Mouse (Mus musculus) embryonic facial prominence, embryonic 10.5 days (tissue): ENCODE measurements around the gene Gcnt1. TPM values are rescaled to one million over a fixed set of nuclear protein-coding genes. Genes with fewer than 3 reads are reported as not detected.

Source experiments
- DNase-seq: peaks from one replicate; pipeline ENCODE4 v3.0.0-alpha.2; 2017; ENCODE audit warnings: low spot score
- H3K27ac ChIP-seq: fragments of 300-500 bp; sonication (generic); replicated peaks from 2 replicates; pipeline ENCODE4 v1.5.1; 2016; ENCODE audit warnings: mild to moderate bottlenecking
- H3K27me3 ChIP-seq: fragments of 300-500 bp; sonication (generic); replicated peaks from 2 replicates; pipeline ENCODE4 v1.6.1; 2016; ENCODE audit warnings: low read depth, mild to moderate bottlenecking; ENCODE audit not compliant: poor library complexity, severe bottlenecking
- H3K36me3 ChIP-seq: fragments of 300-500 bp; sonication (generic); replicated peaks from 2 replicates; pipeline ENCODE4 v1.6.1; 2016; ENCODE audit warnings: mild to moderate bottlenecking, moderate library complexity
- H3K4me1 ChIP-seq: fragments of 300-500 bp; sonication (generic); 2 replicates; pipeline ENCODE4 v1.6.1; 2016
- H3K4me3 ChIP-seq: fragments of 300-500 bp; sonication (generic); 2 replicates; pipeline ENCODE4 v1.5.1; 2016; ENCODE audit warnings: mild to moderate bottlenecking, moderate library complexity
- H3K9me3 ChIP-seq: fragments of 300-500 bp; sonication (generic); 2 replicates; pipeline ENCODE4 v1.6.1; 2016; ENCODE audit warnings: mild to moderate bottlenecking
- WGBS: fragments of 180-500 bp; shearing (Covaris S2); methylation state at CpG from one replicate; pipeline ENCODE4 v1.1.7; 2016; 5-methylcytosine and 5-hydroxymethylcytosine counted together
- polyA plus RNA-seq: library from polyadenylated mRNA; unstranded; fragments of >200 nt; fragmentation: Nextera tagmentation; extraction: Ambion mirVana; gene quantifications from 2 replicates; pipeline ENCODE4 v1.2.1, GENCODE M21; 2016

The Gcnt1 gene
- polyA plus RNA-seq, result 3.0 and 3.7 TPM in 2 replicates

DNA sequence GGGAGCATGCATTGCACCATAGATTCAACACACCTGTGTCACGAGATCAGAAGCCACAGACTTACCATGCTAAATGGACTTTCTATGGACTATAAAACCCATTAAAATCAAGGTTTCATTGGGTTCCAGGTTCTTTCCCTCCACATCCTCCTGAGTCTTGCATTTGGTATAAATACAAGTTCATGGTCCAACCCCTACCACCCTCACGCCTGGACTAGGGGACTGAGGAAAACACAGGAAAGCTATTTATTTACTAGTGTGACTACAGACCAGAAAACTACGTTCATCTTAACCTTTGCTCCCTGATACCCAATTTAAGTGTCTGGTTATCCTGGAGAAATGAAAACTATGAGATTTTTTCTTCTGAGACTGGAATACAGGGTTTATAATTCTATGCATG lies at the start of gene Gcnt1:
TSS of gene Gcnt1 (minus strand) at position 144 of the 400 bp plus-strand sequence.
- H3K4me3 ChIP-seq, result no peak within 1 kb of the TSS
- H3K9me3 ChIP-seq, result no peaks in the 10 kb centered on the region
- 88% methylated on average over 3 of the region's 3 CpGs for WGBS
- H3K4me1 ChIP-seq, result no peaks in the 10 kb centered on the region
- no peak within 1 kb of the TSS for H3K27ac ChIP-seq
- DNase-seq, result no peak
- no peaks in the 10 kb centered on the region for H3K36me3 ChIP-seq
- H3K27me3 ChIP-seq, result no peaks in the 10 kb centered on the region

DNA sequence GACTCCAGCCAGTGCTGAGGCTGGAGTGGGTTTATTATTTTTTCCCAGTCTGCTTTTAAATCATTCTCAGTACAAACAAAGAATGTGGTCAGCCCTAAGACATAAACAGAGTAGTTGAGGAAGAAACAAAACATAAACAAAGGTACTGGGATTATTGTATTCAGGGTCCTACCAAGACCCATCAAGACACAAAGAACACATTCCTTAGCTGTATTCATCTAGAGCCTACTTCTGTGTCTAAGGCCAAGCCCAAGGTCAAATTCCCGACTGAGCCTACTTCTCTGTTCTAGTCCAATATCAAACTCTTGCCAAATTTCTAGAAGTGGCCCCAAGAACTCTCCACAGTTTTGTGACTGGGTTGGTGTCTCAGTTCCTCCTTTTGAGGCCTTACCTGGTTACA lies 45.2 kb upstream of the Gcnt1 start:
- H3K36me3 ChIP-seq, result no peaks in the 10 kb centered on the region
- no peak overlapping the region for H3K27ac ChIP-seq
- no peak for DNase-seq
- WGBS, result 79% methylated on average over 1 of the region's 1 CpGs
- no peaks in the 10 kb centered on the region for H3K27me3 ChIP-seq
- H3K4me3 ChIP-seq, result no peak overlapping the region
- no peaks in the 10 kb centered on the region for H3K9me3 ChIP-seq
- no peaks in the 10 kb centered on the region for H3K4me1 ChIP-seq

DNA sequence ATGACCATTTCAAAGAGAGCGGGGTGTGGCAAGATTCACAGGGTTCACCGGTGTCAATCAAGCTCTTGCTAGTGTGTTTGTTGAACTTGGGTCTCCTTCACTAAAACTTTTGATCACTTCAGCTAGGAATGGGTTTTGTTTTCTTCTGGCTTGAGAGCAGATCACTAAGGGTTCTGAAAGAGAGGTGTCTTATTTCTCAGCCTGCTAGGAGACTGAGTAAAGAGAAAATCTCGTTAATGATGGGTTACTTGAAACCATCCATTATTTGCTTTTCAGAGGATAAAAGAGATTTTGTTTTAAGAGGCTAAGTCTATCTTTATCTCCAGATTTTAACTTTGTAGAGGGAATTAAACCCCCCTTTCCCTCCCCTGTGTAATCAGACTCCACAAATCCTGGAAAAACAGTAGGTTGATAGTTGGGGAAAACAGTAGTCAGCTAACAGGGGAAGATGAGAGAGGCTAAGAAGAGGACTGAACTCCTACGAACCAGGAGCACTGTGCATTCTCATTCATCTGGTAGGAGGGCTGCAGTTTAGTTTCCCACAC lies 40.3 kb upstream of the Gcnt1 start:
- 46% methylated on average over 4 of the region's 4 CpGs for WGBS
- Histone ChIP-seq H3K9me3 (no peaks in the 10 kb centered on the region), H3K27me3 (no peaks in the 10 kb centered on the region), H3K36me3 (no peaks in the 10 kb centered on the region), H3K4me3 (no peak overlapping the region), H3K4me1 (no peaks in the 10 kb centered on the region), H3K27ac (no peak overlapping the region)
- no peak for DNase-seq

DNA sequence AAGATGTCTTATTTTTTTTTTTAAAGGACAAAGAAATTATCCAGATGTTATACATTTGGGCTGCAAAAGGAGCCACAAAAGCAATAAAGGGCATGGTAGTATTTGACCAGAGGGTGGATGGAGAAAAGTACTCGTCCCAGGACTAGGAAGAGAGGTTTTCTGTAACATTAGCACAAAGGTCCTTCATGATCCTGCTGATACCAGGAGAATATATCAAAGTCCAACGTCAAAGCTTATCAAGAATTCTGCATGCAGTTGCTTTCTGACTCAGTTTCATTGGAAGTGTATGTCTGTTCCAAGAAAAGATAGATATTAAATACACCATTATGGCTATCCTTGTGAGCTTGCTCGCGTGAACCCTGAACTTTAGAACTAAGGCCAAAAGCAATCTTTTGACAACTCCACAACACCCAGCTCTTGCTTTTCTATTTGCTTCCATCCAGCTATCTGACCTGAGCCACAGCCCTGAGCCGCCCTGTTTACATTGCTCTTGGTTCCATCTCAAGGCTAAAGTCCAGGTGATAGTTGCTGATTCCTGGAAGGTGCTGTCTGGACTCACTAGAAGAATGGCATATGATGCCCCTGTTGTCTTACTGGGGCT lies 37.9 kb upstream of the Gcnt1 start:
- no peak for DNase-seq
- 86% methylated on average over 5 of the region's 5 CpGs for WGBS
- H3K27ac ChIP-seq, result no peak overlapping the region
- H3K27me3 ChIP-seq, result no peaks in the 10 kb centered on the region
- H3K9me3 ChIP-seq, result peaks cover 9% of the 10 kb centered on the region; the same call in 1 of the 2 replicates
- no peaks in the 10 kb centered on the region for H3K4me1 ChIP-seq
- H3K36me3 ChIP-seq, result no peaks in the 10 kb centered on the region
- H3K4me3 ChIP-seq, result no peak overlapping the region

DNA sequence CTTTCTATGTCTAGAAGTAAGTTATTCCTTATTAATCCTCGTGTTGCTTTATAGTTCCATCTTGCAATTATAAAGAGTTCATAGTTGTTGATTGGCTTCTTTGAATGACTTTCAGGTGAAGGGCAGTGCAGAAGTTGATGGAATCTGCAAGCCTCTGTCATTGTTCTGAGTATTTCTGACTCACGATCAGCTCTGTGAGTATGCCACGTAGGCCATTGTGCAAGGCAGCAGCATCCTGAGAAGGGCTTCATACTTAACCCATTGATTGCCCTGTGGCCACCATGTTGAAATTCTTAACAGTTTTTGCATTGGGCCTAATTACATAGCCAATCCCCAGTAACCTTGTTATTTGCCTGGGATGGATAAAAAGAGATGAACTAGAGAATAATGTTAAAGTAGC lies 36.7 kb upstream of the Gcnt1 start:
- 67% methylated on average over 3 of the region's 3 CpGs for WGBS
- DNase-seq, result no peak

DNA sequence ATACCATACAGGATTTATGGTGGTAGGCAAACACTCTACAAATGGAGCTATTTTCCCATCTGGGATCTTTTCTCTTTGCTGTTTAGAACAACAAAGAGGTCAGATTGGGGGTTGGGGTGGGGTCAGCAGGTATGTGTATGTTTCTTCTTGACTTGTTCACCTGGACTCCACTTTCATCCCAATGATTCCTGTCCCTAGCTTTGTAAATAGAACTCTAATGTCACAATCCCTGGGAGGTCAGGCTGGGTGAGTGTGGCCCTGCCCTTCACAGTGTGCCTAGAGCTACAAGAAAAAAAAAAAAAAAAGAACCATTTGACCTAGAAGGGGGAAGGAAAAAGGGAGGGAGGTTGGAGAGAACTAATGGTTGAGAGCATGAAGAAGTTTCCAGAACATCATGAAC lies 35.9 kb upstream of the Gcnt1 start:
- H3K36me3 ChIP-seq, result no peaks in the 10 kb centered on the region
- H3K27ac ChIP-seq, result no peak overlapping the region
- H3K4me1 ChIP-seq, result no peaks in the 10 kb centered on the region
- H3K4me3 ChIP-seq, result no peak overlapping the region
- H3K9me3 ChIP-seq, result peaks cover 9% of the 10 kb centered on the region; the same call in 1 of the 2 replicates
- DNase-seq, result no peak
- H3K27me3 ChIP-seq, result no peaks in the 10 kb centered on the region

More for the DNA sequence above, 36.7 kb upstream of the Gcnt1 start:
- H3K9me3 ChIP-seq, result peaks cover 9% of the 10 kb centered on the region; the same call in 1 of the 2 replicates
- no peak overlapping the region for H3K4me3 ChIP-seq
- H3K27me3 ChIP-seq, result no peaks in the 10 kb centered on the region
- no peaks in the 10 kb centered on the region for H3K36me3 ChIP-seq
- H3K27ac ChIP-seq, result no peak overlapping the region
- no peaks in the 10 kb centered on the region for H3K4me1 ChIP-seq

DNA sequence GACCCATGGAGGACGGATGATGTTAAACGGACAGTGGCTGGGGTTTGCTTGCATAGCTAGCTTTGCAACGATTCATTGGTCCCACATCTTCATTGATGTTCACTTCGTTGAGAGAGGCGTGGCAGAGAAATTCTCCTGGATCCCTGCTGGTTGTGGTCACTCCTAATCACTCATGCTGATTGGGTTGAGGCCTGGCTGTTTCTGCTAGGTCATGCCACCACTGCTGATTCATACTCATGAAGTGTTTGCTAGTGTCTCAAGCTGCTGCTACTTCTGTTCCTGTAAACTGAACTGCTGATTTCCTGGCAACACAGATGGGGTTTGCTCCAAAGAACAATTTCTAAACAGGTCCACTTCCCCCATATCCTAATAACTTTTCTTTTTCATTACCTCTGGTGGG lies 34.2 kb upstream of the Gcnt1 start:
- no peaks in the 10 kb centered on the region for H3K4me1 ChIP-seq
- DNase-seq, result no peak

DNA sequence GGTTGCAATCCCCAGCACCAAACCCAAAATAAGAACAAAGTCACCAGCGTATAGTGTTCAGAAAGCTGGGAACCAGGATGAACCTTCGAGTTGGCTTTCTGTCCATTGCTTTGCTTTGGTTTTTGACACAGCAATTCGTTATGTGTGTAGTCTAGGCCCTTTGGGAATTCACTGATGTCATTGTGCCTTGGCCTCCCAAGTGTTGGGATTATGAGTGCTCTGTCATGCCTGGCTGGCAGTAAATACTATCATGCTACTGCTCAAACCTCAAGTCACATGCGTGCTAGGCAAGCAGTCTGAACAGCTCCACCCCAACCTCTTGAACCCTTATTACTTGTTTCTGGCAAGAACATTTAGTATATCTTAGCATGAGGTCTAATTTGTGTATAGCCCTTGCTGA lies 30.5 kb upstream of the Gcnt1 start:
- H3K4me3 ChIP-seq, result no peak overlapping the region
- peaks cover 28% of the 10 kb centered on the region for H3K36me3 ChIP-seq
- WGBS, result 90% methylated on average over 4 of the region's 4 CpGs

More for the DNA sequence above, 34.2 kb upstream of the Gcnt1 start:
- H3K9me3 ChIP-seq, result peaks cover 9% of the 10 kb centered on the region; the same call in 1 of the 2 replicates
- H3K4me3 ChIP-seq, result no peak overlapping the region
- 91% methylated on average over 5 of the region's 5 CpGs for WGBS
- no peaks in the 10 kb centered on the region for H3K36me3 ChIP-seq
- H3K27ac ChIP-seq, result no peak overlapping the region
- H3K27me3 ChIP-seq, result no peaks in the 10 kb centered on the region

DNA sequence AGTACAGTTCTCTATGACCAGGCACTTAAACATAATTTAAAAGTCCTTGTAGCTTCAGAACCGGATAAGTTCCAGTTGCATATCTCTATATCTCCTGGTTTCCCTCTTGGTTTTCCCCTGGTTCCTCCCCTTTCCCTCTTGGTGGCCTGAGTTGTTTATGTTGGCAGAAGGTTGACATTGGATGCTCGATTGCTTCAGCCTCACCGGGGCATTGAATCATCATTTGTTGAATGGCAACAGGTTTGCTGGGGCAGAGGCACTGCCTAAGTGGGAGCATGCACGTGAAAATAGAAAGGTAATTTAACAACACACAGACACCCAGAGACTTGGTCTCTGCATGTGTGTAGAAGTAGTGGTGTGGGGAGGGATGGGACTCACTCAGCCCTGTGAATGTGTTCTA lies 27.9 kb upstream of the Gcnt1 start:
- no peak overlapping the region for H3K27ac ChIP-seq
- 90% methylated on average over 4 of the region's 4 CpGs for WGBS
- DNase-seq, result no peak
- H3K36me3 ChIP-seq, result peaks cover 50% of the 10 kb centered on the region
- no peak overlapping the region for H3K4me3 ChIP-seq
- no peaks in the 10 kb centered on the region for H3K4me1 ChIP-seq
- H3K27me3 ChIP-seq, result no peaks in the 10 kb centered on the region
- H3K9me3 ChIP-seq, result no peaks in the 10 kb centered on the region

More for the DNA sequence above, 30.5 kb upstream of the Gcnt1 start:
- H3K27me3 ChIP-seq, result no peaks in the 10 kb centered on the region
- peaks cover 9% of the 10 kb centered on the region; the same call in 1 of the 2 replicates for H3K9me3 ChIP-seq
- DNase-seq, result no peak
- no peak overlapping the region for H3K27ac ChIP-seq
- H3K4me1 ChIP-seq, result no peaks in the 10 kb centered on the region

DNA sequence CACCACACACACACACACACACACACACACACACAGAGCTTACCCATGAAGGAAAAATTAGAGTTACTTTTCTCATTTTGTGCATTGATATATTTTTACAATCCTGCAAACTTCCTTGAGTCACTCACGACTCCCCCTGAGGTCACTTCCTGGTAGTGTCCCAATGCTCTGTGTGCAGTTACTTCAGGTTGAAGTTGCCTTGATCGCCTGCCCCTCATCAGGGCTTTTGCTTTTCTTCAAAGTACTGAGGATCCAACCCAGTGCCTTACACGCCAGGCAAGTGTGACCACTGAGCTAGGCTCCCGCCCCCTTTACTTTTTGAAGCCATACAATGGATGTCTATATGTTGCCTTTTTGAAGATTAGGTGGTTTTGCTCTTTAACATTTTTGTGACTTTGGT lies 27.3 kb upstream of the Gcnt1 start:
- no peaks in the 10 kb centered on the region for H3K27me3 ChIP-seq
- WGBS, result 89% methylated on average over 4 of the region's 4 CpGs
- H3K27ac ChIP-seq, result no peak overlapping the region
- H3K9me3 ChIP-seq, result no peaks in the 10 kb centered on the region
- peaks cover 4% of the 10 kb centered on the region; the same call in 1 of the 2 replicates for H3K4me1 ChIP-seq
- DNase-seq, result no peak
- H3K4me3 ChIP-seq, result no peak overlapping the region
- peaks cover 50% of the 10 kb centered on the region for H3K36me3 ChIP-seq

DNA sequence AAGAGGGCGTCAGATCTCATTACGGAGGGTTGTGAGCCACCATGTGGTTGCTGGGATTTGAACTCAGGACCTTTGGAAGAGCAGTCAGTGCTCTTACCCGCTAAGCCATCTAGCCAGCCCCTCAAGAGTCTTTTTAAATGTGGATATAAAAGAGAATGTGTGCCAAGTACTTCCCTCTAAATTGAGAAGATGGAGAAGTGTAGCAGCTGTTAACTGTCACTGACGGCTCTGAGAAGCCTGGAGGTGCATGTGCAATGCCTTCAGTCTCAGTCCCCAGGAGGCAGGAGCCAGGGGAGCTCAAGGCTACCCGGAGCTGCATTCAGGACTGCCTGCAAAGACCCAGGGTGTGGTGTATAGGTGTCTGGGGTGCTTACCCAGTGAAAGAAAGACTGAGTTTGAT lies 25.3 kb upstream of the Gcnt1 start:
- Histone ChIP-seq H3K27ac (no peak overlapping the region), H3K27me3 (peaks cover 5% of the 10 kb centered on the region), H3K4me1 (peaks cover 15% of the 10 kb centered on the region), H3K36me3 (peaks cover 50% of the 10 kb centered on the region), H3K4me3 (no peak overlapping the region), H3K9me3 (no peaks in the 10 kb centered on the region)
- WGBS, result 84% methylated on average over 5 of the region's 5 CpGs
- DNase-seq, result no peak

DNA sequence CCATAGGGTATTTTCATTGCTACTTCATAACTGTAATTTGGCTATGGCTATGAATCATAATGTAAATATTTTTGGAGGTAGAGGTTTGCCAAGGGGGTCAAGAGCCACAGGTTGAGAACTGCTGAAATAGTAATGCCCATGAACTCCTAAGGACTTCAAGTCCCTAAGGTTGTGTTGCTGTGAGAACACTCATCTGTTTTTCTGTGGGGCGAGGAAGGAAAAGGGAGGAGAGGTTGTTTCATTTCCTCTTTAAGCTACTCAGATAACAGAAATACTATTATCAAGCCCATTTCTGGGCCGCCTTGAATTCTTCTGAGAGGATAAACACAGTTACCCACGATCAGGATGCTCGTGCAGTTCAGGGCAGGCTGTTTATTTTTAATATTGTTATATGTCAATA lies 24.2 kb upstream of the Gcnt1 start:
- no peaks in the 10 kb centered on the region for H3K9me3 ChIP-seq
- no peak overlapping the region for H3K4me3 ChIP-seq
- H3K36me3 ChIP-seq, result peaks cover 50% of the 10 kb centered on the region
- WGBS, result 85% methylated on average over 4 of the region's 4 CpGs
- H3K4me1 ChIP-seq, result peaks cover 16% of the 10 kb centered on the region
- H3K27ac ChIP-seq, result no peak overlapping the region
- DNase-seq, result no peak
- peaks cover 15% of the 10 kb centered on the region for H3K27me3 ChIP-seq

DNA sequence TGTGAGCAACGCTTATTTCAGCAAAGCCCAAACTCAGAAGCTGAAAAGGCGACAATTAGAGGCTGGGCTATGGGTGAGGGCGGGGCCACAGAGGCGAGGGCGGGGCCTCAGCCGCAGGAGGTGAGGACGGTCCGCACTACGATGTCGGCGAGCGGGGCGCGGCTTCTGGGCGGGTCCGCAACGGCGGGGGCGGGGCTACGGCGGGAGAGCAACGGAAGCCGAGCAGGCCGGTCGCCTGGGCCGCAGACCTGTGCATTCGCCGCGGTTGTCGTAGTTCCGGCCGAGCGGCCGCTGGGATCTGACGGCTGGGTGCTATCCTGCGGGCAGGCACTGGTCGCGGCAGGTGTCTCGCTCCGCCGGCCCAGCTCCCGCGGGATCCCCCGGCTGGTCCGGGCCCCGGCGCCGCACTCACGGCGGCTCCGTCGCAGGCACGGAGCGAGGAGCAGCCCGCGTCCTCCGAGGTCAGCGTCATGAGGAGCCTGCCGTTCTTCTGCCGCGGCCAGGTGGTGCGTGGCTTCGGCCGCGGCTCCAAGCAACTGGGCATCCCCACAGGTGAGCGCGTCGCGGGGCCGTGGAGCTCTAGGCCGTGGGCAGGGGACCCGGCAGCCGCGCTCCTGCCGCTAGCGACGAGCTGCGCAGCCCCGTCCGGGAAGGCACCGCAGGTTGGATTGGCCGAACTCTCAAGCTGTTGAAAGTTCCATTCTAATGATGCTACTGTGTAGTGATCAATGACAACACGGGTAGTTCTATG lies 21.4 kb upstream of the Gcnt1 start, which contains the start of gene Rfk:
TSS of gene Rfk (plus strand) at position 203 of the 751 bp plus-strand sequence.
- H3K4me3 ChIP-seq, result peak within 1 kb of the TSS; percentile 92
- under 1% methylated on average over 83 of the region's 83 CpGs for WGBS
- no peaks in the 10 kb centered on the region for H3K9me3 ChIP-seq
- peak within 1 kb of the TSS; percentile 89 for H3K27ac ChIP-seq
- H3K27me3 ChIP-seq, result peaks cover 15% of the 10 kb centered on the region
- H3K4me1 ChIP-seq, result peaks cover 16% of the 10 kb centered on the region
- peak; percentile 96 for DNase-seq
- H3K36me3 ChIP-seq, result peaks cover 30% of the 10 kb centered on the region
